Mouse (Mus musculus) left cerebral cortex, postnatal 25 days (tissue): Measurements from ENCODE around the gene Rassf5. TPM values are rescaled to one million over a fixed set of nuclear protein-coding genes. Genes with fewer than 3 reads are reported as not detected.

Source experiments
- DNase-seq, 2 experiments: peaks; one replicate each; pipeline ENCODE4 v3.0.0; 2022; ENCODE audit warnings: low spot score in 2 of 2, mixed read lengths in 1 of 2
- intact Hi-C: fragments of 180-260 bp; cut with DNase I; formaldehyde crosslinking; loops from one replicate; pipeline ENCODE4 v1.15.1; 2025
- total RNA-seq, 2 experiments: library from RNA; stranded (reverse); gene quantifications; 2 replicates each; pipeline ENCODE4 v1.2.3; 2021

Gene Rassf5
- total RNA-seq, 2 experiments from 2014 or later, result 24.0 to 25.3 TPM

- intact Hi-C loops, result no loop called here
- DNase-seq, result peak in 1 of 2 experiments; percentile 43
These were observed 23.1 kb downstream of the Rassf5 start for GRCm38 (mm10) chr1:131221822-131222590.

GRCm38 (mm10) chr1:131218933-131219332, 26.1 kb downstream of the Rassf5 start:
- DNase-seq, result no peak

GRCm38 (mm10) chr1:131213361-131213760, 31.7 kb downstream of the Rassf5 start:
- DNase-seq, result peak in 1 of 2 experiments; percentile 65

More at GRCm38 (mm10) chr1:131218933-131219332, 26.1 kb downstream of the Rassf5 start:
- intact Hi-C loops, result no loop called here

GRCm38 (mm10) chr1:131212956-131213355, 32.1 kb downstream of the Rassf5 start:
- intact Hi-C loops, result no loop called here
- DNase-seq, result no peak

More at GRCm38 (mm10) chr1:131213361-131213760, 31.7 kb downstream of the Rassf5 start:
- intact Hi-C loops, result no loop called here

- DNase-seq, result no peak
- intact Hi-C loops, result loop anchor here (2.0 kb wide), 1 partner anchor 35 kb away; no protein-coding TSS in a partner anchor
These were observed 33.4 kb downstream of the Rassf5 start for GRCm38 (mm10) chr1:131211655-131212054.

GRCm38 (mm10) chr1:131209971-131210426, 35.1 kb downstream of the Rassf5 start:
- intact Hi-C loops, result loop anchor here (2.0 kb wide), 1 partner anchor 37 kb away; no protein-coding TSS in a partner anchor
- peak in 1 of 2 experiments; percentile 63 for DNase-seq

- no peak for DNase-seq
- intact Hi-C loops, result no loop called here
These were observed 36.3 kb downstream of the Rassf5 start for GRCm38 (mm10) chr1:131208800-131209199.

- DNase-seq, result no peak
- intact Hi-C loops, result no loop called here
These were observed 37.0 kb downstream of the Rassf5 start for GRCm38 (mm10) chr1:131208081-131208480.

- intact Hi-C loops, result no loop called here
- peak in 1 of 2 experiments; percentile 48 for DNase-seq
These were observed 37.5 kb downstream of the Rassf5 start for GRCm38 (mm10) chr1:131207531-131207930.

- intact Hi-C loops, result no loop called here
These were observed 38.7 kb downstream of the Rassf5 start for GRCm38 (mm10) chr1:131206342-131206741.

GRCm38 (mm10) chr1:131204461-131204860, 40.6 kb downstream of the Rassf5 start:
- intact Hi-C loops, result no loop called here
- no peak for DNase-seq

More at GRCm38 (mm10) chr1:131206342-131206741, 38.7 kb downstream of the Rassf5 start:
- no peak for DNase-seq

GRCm38 (mm10) chr1:131201391-131201790, 43.7 kb downstream of the Rassf5 start:
- DNase-seq, result no peak
- intact Hi-C loops, result no loop called here

- DNase-seq, result no peak
- intact Hi-C loops, result no loop called here
These were observed 44.5 kb downstream of the Rassf5 start for GRCm38 (mm10) chr1:131200588-131200987.

- peak in 1 of 2 experiments; percentile 54 for DNase-seq
- intact Hi-C loops, result no loop called here
These were observed 45.1 kb downstream of the Rassf5 start for GRCm38 (mm10) chr1:131199976-131200375.

GRCm38 (mm10) chr1:131199118-131199821, 45.8 kb downstream of the Rassf5 start:
- intact Hi-C loops, result no loop called here
- DNase-seq, result no peak

GRCm38 (mm10) chr1:131198417-131198960, 46.6 kb downstream of the Rassf5 start:
- intact Hi-C loops, result no loop called here
- DNase-seq, result no peak

GRCm38 (mm10) chr1:131196107-131196506, 49.0 kb downstream of the Rassf5 start:
- DNase-seq, result no peak
- intact Hi-C loops, result no loop called here

GRCm38 (mm10) chr1:131195653-131196052, 49.4 kb downstream of the Rassf5 start:
- intact Hi-C loops, result no loop called here

GRCm38 (mm10) chr1:131193746-131194145, 51.3 kb downstream of the Rassf5 start:
- intact Hi-C loops, result no loop called here
- DNase-seq, result no peak

More at GRCm38 (mm10) chr1:131195653-131196052, 49.4 kb downstream of the Rassf5 start:
- DNase-seq, result no peak

GRCm38 (mm10) chr1:131188655-131189054, 56.4 kb downstream of the Rassf5 start:
- DNase-seq, result no peak

More at GRCm38 (mm10) chr1:131188655-131189054, 56.4 kb downstream of the Rassf5 start:
- intact Hi-C loops, result loop anchor here (10.0 kb wide), 1 partner anchor 366 kb away; no protein-coding TSS in a partner anchor
